Mouse (Mus musculus) midbrain, embryonic 16.5 days (tissue): ENCODE data around the gene Mreg. TPM values are rescaled to one million over a fixed set of nuclear protein-coding genes. Genes with fewer than 3 reads are reported as not detected.
A peak's percentile ranks its signal among the peaks of the same experiment; 100 is the strongest.
"Not testable (repeated sequence)": the region's sequence is repeated elsewhere in the genome, so short reads cannot be mapped to it uniquely, and the experiment has no call there.

Experiments
- ATAC-seq: fragments of 200-750 bp; cut with Nextera tagmentation; 2 replicates; pipeline ENCODE4 v1.8.0; 2017; ENCODE audit warnings: moderate TSS enrichment
- H3K27ac ChIP-seq: fragments of 300-500 bp; sonication (generic); 2 replicates; pipeline ENCODE4 v1.5.1; 2014; ENCODE audit warnings: mild to moderate bottlenecking, low read length, mixed read lengths
- H3K27me3 ChIP-seq: fragments of 300-500 bp; sonication (generic); 2 replicates; pipeline ENCODE4 v1.6.1; 2014; ENCODE audit warnings: low read depth, low read length, mixed read lengths; ENCODE audit not compliant: control insufficient read depth, insufficient read depth
- H3K36me3 ChIP-seq: fragments of 300-500 bp; sonication (generic); 2 replicates; pipeline ENCODE4 v1.6.1; 2014; ENCODE audit warnings: mild to moderate bottlenecking, low read length, moderate library complexity, mixed read lengths; ENCODE audit not compliant: control insufficient read depth, insufficient read depth
- H3K4me1 ChIP-seq: fragments of 300-500 bp; sonication (generic); 2 replicates; pipeline ENCODE4 v1.6.1; 2014; ENCODE audit warnings: mild to moderate bottlenecking, low read length, mixed read lengths; ENCODE audit not compliant: control insufficient read depth, insufficient read depth
- H3K4me2 ChIP-seq: fragments of 300-500 bp; sonication (generic); 2 replicates; pipeline ENCODE4 v1.6.1; 2014; ENCODE audit warnings: mild to moderate bottlenecking, low read length, mixed read lengths
- H3K4me3 ChIP-seq: fragments of 300-500 bp; sonication (generic); 2 replicates; pipeline ENCODE4 v1.5.1; 2014; ENCODE audit warnings: low read depth, mild to moderate bottlenecking, low read length, moderate library complexity, mixed read lengths
- H3K9ac ChIP-seq: fragments of 300-500 bp; sonication (generic); 2 replicates; pipeline ENCODE4 v1.6.1; 2014; ENCODE audit warnings: low read depth, low read length, mixed read lengths
- H3K9me3 ChIP-seq: fragments of 300-500 bp; sonication (generic); replicated peaks from 2 replicates; pipeline ENCODE4 v1.6.1; 2014; ENCODE audit warnings: mild to moderate bottlenecking, low read length, mixed read lengths; ENCODE audit not compliant: control insufficient read depth, poor library complexity, severe bottlenecking
- WGBS: fragments of 180-500 bp; shearing (Covaris S2); extraction: QIAGEN DNeasy Blood & Tissue Kit; methylation state at CpG from one replicate; pipeline ENCODE4 v1.1.7; 2014; 5-methylcytosine and 5-hydroxymethylcytosine counted together
- polyA plus RNA-seq: library from polyadenylated mRNA; unstranded; fragments of >200 nt; fragmentation: Nextera tagmentation; extraction: Ambion mirVana; gene quantifications from 2 replicates; pipeline ENCODE4 v1.2.1, GENCODE M21; 2015

Mreg gene
- polyA plus RNA-seq, 1 experiment from 2014 or later = 1.9 TPM

DNA sequence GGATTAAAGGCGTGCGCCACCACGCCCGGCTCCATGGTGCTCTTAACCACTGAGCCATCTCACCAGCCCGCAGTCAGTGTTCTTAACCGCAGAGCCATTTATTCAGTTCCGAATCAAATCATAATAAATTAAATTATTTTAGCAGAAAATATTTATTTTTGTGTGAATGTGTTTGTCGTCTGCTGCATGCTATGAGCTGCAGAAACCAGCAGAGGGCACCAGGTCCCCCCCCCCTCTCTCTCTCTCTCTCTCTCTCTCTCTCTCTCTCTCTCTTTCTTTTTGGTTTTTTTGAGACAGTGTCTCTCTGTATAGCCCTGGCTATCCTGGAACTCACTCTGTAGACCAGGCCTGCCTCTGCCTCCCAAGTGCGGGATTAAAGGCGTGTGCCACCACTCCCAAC, 20.5 kb upstream of the Mreg start:
- H3K4me3 ChIP-seq, H3K4me1 ChIP-seq, H3K4me2 ChIP-seq, H3K36me3 ChIP-seq, H3K27me3 ChIP-seq, H3K9ac ChIP-seq, ATAC-seq, H3K27ac ChIP-seq, H3K9me3 ChIP-seq: not testable (repeated sequence)
- 84% methylated on average over 10 of the region's 10 CpGs for WGBS

DNA sequence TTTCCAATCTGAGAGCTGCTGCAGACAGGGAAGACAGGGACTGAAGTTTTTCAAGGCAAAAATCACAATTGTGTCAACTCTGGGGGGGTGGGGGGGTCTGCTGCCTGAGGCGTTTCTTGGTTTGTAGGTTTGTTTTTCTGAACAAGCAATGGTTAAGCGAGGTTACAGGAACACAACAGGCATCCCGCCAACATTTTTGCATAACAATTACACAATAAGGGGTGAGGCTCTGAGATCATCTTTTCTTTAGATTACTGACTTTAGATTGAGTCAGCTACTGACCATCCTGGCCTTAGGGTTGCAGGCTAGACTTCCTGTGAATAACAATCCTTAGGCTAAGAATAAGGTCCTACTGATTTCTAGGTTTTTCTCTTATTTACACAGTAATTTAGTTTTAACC, 16.9 kb upstream of the Mreg start:
- H3K36me3 ChIP-seq = no peaks in the 10 kb centered on the region
- no peaks in the 10 kb centered on the region for H3K9me3 ChIP-seq
- no peak overlapping the region for H3K9ac ChIP-seq
- H3K4me3 ChIP-seq = no peak overlapping the region
- no peak for ATAC-seq
- H3K4me2 ChIP-seq = no peak overlapping the region
- 19% methylated on average over 3 of the region's 3 CpGs for WGBS
- H3K4me1 ChIP-seq = peaks cover 4% of the 10 kb centered on the region; the same call in 1 of the 2 replicates
- peaks cover 6% of the 10 kb centered on the region for H3K27me3 ChIP-seq
- H3K27ac ChIP-seq = no peak overlapping the region

DNA sequence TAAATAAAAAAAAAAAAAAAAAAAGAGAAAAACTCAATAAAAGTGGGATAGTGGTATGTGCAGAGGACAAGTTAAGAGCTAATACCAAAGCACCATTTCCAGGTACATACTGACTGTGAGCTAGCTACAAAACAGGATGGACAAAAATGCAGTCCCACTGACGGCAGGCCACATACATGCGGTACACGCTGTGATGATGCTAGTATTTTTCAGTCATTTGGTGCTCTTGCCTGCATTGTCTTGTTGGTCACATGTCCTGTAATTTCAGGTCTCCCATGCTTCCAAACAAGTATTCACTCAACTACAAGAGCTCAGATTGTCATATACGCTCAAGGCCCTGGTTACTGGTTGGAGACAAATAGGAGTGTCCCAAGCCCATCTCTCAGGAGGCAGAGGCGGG, 15.4 kb upstream of the Mreg start:
- Histone ChIP-seq H3K9me3 (no peaks in the 10 kb centered on the region), H3K27ac (no peak overlapping the region), H3K4me2 (no peak overlapping the region), H3K27me3 (peaks cover 9% of the 10 kb centered on the region), H3K9ac (no peak overlapping the region), H3K4me3 (no peak overlapping the region), H3K4me1 (peaks cover 4% of the 10 kb centered on the region; the same call in 1 of the 2 replicates), H3K36me3 (no peaks in the 10 kb centered on the region)
- 88% methylated on average over 5 of the region's 5 CpGs for WGBS
- no peak for ATAC-seq

DNA sequence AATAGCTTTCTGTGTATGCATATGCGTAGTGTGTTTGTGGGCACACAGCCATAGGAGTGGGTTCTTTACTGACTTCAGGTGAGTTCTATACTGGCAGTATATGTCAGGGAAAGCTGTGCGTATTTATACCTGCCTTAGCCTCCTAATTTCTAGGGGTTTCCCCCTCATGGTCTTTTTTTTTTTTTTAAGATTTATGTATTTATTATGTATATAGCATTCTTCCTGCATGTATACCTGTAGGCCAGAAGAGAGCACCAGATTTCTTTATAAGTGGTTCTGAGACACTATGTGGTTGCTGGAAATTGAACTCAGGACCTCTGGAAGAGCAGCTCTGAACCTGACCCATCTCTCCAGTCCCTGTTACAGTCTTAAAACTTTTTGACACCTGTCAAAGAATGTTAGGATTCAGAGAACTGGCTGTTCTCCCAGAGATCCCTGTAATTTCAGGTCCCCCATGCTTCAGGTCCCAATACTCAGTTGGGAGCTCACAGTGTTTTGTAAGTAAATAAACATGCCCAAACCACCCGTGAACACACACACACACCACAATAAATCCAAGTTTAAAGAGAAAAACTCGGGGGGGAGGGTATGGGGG, 14.9 kb upstream of the Mreg start:
- H3K9ac ChIP-seq = no peak overlapping the region
- H3K36me3 ChIP-seq = no peaks in the 10 kb centered on the region
- no peak for ATAC-seq
- no peak overlapping the region for H3K4me3 ChIP-seq
- no peak overlapping the region for H3K4me2 ChIP-seq
- H3K9me3 ChIP-seq = no peaks in the 10 kb centered on the region
- H3K27me3 ChIP-seq = peaks cover 9% of the 10 kb centered on the region
- WGBS = 60% methylated on average over 4 of the region's 4 CpGs
- H3K27ac ChIP-seq = no peak overlapping the region
- peaks cover 4% of the 10 kb centered on the region; the same call in 1 of the 2 replicates for H3K4me1 ChIP-seq

DNA sequence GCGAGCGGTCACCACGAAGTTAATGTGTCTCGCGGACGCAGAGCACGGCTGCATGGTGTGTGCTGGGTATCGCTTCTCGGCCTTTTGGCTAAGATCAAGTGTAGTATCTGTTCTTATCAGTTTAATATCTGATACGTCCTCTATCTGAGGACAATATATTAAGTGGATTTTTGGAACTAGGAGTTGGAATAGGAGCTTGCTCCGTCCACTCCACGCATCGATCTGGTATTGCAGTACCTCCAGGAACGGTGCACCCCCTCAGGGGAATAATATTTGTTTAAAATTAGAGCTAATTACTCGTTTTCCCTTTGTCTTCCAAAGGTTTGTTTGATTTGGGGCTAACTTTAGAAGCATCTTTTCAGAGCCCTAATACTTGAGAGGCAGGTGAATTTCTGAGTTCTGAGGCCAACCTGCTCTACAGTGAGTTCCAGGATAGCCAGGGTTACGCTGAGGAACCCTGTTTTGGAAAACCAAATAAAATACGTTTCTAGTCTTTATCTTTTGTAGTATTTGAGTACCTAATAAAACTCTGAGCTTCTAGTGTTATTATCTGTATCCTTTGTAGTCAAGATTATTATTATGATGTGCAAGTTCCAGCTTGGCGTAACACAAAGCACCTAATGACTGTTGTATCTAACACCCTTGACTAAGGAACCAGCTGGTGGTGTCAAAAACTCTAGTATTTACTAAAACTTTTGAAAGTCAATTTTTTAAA, 14.2 kb upstream of the Mreg start:
- peak; percentile 87 for ATAC-seq
- Histone ChIP-seq H3K4me3 (peak overlapping the region; percentile 51), H3K4me1 (peaks cover 4% of the 10 kb centered on the region; the same call in 1 of the 2 replicates), H3K27me3 (peaks cover 9% of the 10 kb centered on the region), H3K27ac (peak overlapping the region; percentile 65; the same call in 1 of the 2 replicates), H3K36me3 (no peaks in the 10 kb centered on the region), H3K9ac (peak overlapping the region; percentile 41), H3K4me2 (peak overlapping the region; percentile 76), H3K9me3 (no peaks in the 10 kb centered on the region)
- WGBS = 3% methylated on average over 9 of the region's 18 CpGs

DNA sequence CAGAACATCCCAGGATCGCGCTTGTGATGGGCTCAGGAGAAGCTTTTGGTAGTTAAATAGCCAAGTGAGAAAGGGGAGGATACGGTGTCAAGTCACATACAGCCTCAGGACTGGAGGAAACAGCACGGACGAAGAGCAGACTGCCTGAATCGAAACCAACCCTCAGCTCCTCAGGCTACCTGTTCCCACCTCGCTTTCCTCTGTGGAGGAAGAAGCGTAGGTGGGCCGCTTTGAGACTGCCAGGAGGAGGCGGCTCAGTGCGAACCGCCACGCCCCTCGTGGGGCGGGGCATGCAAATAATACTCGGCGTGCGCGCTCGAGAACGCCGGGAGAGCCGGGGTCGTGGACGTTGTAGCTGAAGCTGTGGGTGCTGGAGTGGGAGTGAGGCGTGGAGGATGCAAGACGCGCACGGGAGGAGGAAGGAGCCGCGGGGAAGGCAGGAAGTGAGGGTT, 13.6 kb upstream of the Mreg start:
- H3K27me3 ChIP-seq, H3K4me1 ChIP-seq, H3K36me3 ChIP-seq, H3K9me3 ChIP-seq: not testable (repeated sequence)
- Histone ChIP-seq H3K4me2 (peak overlapping the region; percentile 76), H3K9ac (peak overlapping the region; percentile 65), H3K4me3 (peak overlapping the region; percentile 51), H3K27ac (peak overlapping the region; percentile 58)
- ATAC-seq = peak; percentile 92
- under 1% methylated on average over 25 of the region's 31 CpGs for WGBS

DNA sequence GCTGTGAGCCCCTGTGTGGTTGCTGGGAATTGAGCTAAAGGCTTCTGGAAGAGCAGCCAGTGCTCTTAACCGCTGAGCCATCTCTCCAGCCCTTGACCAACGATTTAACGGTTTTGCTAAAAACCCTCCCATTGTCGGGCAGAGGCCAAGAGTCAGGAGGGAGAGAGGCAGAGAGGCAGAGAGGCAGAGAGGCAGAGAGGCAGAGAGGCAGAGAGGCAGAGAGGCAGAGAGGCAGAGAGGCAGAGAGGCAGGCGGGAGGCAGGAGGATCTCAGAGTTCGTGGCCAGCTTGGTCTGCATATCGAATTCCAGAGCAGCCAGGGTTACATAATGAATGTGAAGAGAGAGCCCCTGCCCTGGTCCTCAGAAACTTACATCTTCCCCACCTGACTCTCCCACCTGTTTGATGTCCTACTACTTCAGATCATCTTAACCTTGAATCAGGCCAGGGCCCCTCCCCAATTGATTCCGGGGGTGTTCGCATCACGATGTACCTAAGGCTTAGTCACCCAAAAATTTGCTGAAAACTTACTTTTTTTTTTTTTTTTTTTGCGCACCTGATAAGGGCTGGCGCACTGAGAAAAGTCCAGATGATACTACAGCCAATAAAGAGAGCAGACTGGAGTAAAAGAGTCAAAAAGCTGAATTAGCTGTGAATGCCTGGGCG, 13.1 kb upstream of the Mreg start:
- Histone ChIP-seq H3K36me3 (no peaks in the 10 kb centered on the region), H3K4me1 (peaks cover 4% of the 10 kb centered on the region; the same call in 1 of the 2 replicates), H3K27me3 (peaks cover 9% of the 10 kb centered on the region), H3K9ac (peak overlapping the region; percentile 65), H3K4me2 (peak overlapping the region; percentile 76), H3K9me3 (no peaks in the 10 kb centered on the region), H3K27ac (peak overlapping the region; percentile 58), H3K4me3 (peak overlapping the region; percentile 51)
- ATAC-seq = no peak
- 7% methylated on average over 13 of the region's 13 CpGs for WGBS

DNA sequence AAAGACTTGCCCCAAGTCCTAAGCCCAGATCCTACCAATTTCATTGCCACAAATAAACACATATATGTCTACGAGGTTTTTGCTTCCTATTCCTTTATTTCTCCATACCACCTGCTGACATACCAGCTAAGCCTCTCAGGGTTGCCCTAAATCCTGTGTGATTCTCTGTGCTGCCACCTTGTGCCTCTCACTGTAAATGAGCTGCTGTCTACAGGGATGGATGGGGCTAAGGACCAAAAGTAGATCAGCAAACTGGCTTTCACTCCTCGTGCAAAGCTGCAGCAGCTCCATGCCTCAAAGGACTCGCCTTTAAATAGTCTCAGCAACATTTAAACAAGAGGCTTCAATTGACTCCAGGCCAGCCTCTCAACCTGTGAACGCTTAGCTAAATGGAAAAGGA, 7.9 kb upstream of the Mreg start:
- ATAC-seq = no peak
- H3K4me3 ChIP-seq = no peak overlapping the region
- 13% methylated on average over 4 of the region's 4 CpGs for WGBS

DNA sequence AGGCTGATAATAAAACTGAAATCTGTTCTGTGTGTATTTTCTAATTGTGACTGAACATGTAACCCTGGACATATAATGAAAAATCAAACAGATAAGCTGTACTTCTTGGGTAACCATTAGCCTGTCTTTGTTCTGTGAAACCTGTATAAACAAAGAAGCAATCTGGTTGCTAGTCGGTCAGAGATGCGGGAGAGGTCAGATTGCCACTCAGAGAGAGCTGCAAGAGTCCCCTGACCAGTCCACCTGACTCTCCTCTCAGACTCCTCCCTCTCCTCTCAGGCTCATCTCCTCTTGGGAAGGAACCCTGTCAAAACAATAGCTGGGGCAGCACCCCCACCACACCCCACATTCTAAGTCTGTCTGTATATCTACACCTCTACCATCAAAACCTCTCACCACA, 7.0 kb upstream of the Mreg start:
- no peak overlapping the region for H3K4me3 ChIP-seq
- H3K9ac ChIP-seq = no peak overlapping the region
- no peak overlapping the region for H3K4me2 ChIP-seq
- no peaks in the 10 kb centered on the region for H3K4me1 ChIP-seq
- no peaks in the 10 kb centered on the region for H3K36me3 ChIP-seq
- H3K9me3 ChIP-seq = no peaks in the 10 kb centered on the region
- H3K27ac ChIP-seq = no peak overlapping the region
- no peak for ATAC-seq
- H3K27me3 ChIP-seq = peaks cover 4% of the 10 kb centered on the region
- WGBS = 52% methylated on average over 2 of the region's 2 CpGs

More for the DNA sequence above, 7.9 kb upstream of the Mreg start:
- Histone ChIP-seq H3K27me3 (peaks cover 9% of the 10 kb centered on the region), H3K27ac (no peak overlapping the region), H3K9ac (no peak overlapping the region), H3K4me1 (no peaks in the 10 kb centered on the region), H3K36me3 (no peaks in the 10 kb centered on the region), H3K9me3 (no peaks in the 10 kb centered on the region), H3K4me2 (no peak overlapping the region)
